Mouse (Mus musculus): ENCODE measurements around the gene Usp21. TPM values are rescaled to one million over a fixed set of nuclear protein-coding genes. Genes with fewer than 3 reads are reported as not detected.

Gene Usp21
- total and polyA plus RNA-seq, 3 experiments = 10.0 to 66.4 TPM; not detected in 1

- Histone ChIP-seq H3K4me3 (ENCODE audit: control insufficient read depth in 1 of 2, insufficient read depth in 1 of 2, low read depth in 2 of 2, low read length in 2 of 2) (no peak overlapping the region), H3K27ac (ENCODE audit: control insufficient read depth, low read depth, low read length) (peak overlapping the region; percentile 55; the same call in 1 of the 2 replicates), H3K4me1 (ENCODE audit: control insufficient read depth in 1 of 2, insufficient read depth in 2 of 2, low read length in 2 of 2) (peaks cover 0 to 10% of the 10 kb centered on the region in 2 experiments; a peak in 2 of 4 replicates), H3K9me3 (replicated peaks; ENCODE audit: insufficient read depth, low read length) (no peaks in the 10 kb centered on the region), H3K36me3 (ENCODE audit: control insufficient read depth in 1 of 2, insufficient read depth in 2 of 2, low read length in 2 of 2) (peaks cover 5 to 17% of the 10 kb centered on the region in 2 experiments; a peak in 3 of 4 replicates), H3K79me2 (ENCODE audit: control insufficient read depth, insufficient read depth, low read length, poor library complexity) (no peaks in the 10 kb centered on the region), H3K27me3 (ENCODE audit: control insufficient read depth in 1 of 2, insufficient read depth in 2 of 2, low read length in 2 of 2) (no peaks in the 10 kb centered on the region), H3K9ac (ENCODE audit: control insufficient read depth, low read depth, low read length, poor library complexity, severe bottlenecking) (no peak overlapping the region)
- peak; percentile 54 for DNase-seq (ENCODE audit: low read depth, low spot score)
- TF ChIP-seq MYB (IDR thresholded peaks at IDR 0.05; ENCODE audit: low read depth, low read length) (no peak), USF1 (IDR thresholded peaks at IDR 0.05; ENCODE audit: low read depth, low read length) (no peak), RCOR1 (IDR thresholded peaks at IDR 0.05; ENCODE audit: low read depth, low read length) (no peak), SIN3A (IDR thresholded peaks at IDR 0.05; ENCODE audit: low read length) (peak; percentile 42; the same call in 1 of the 2 replicates), EP300 (IDR thresholded peaks at IDR 0.05; ENCODE audit: low read depth in 1 of 2, low read length in 2 of 2) (peak in 1 of 2 experiments; percentile 52; a peak in 2 of 4 replicates), ETS1 (IDR thresholded peaks at IDR 0.05; ENCODE audit: low read depth, low read length) (0 out of 2 replicates have a peak, but pooled peaks have one; percentile 26), ZMIZ1 (IDR thresholded peaks at IDR 0.05; ENCODE audit: low read depth, low read length) (no peak), MXI1 (IDR thresholded peaks at IDR 0.05; ENCODE audit: low read depth, low read length) (no peak), UBTF (IDR thresholded peaks at IDR 0.05; ENCODE audit: borderline replicate concordance, insufficient read depth, low read depth, low read length) (no peak), BHLHE40 (IDR thresholded peaks at IDR 0.05; ENCODE audit: borderline replicate concordance, low read depth, low read length) (no peak), ELF1 (IDR thresholded peaks at IDR 0.05; ENCODE audit: low read depth, low read length) (no peak), MAX (IDR thresholded peaks at IDR 0.05; ENCODE audit: low read length) (no peak), GABPA (IDR thresholded peaks at IDR 0.05; ENCODE audit: low read depth, low read length) (no peak), ZC3H11A (IDR thresholded peaks at IDR 0.05; ENCODE audit: low read depth, low read length) (no peak)
These were observed 53.3 kb downstream of the Usp21 start for GRCm38 (mm10) chr1:171234538-171234937.

DNA sequence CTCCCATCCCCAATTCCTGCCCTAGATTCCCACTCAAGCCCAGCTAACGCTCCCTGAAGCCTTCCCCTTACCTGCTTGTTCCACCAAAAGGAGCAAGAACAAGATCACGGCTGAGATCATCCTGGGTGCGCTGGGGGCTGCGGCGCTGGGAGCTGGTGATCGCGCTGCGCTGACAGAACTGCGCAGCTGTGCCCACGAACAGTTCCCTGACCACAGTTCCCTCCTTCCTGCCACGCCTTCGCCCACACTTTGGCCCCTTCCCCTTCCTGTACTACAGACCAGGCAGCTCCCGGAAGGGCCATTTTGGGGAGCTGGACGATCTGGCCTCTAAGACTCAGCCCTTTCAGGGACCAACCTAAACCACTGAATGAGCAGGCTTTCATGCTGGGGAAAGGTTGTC, 53.7 kb downstream of the Usp21 start, which contains the start of gene Fcer1g:
TSS of gene Fcer1g (minus strand) at position 240 of the 400 bp plus-strand sequence.
- DNase-seq (ENCODE audit: low read depth, low spot score) = no peak
- peaks cover 5 to 17% of the 10 kb centered on the region in 2 experiments; a peak in 3 of 4 replicates for H3K36me3 ChIP-seq (ENCODE audit: control insufficient read depth in 1 of 2, insufficient read depth in 2 of 2, low read length in 2 of 2)
- no peaks in the 10 kb centered on the region for H3K79me2 ChIP-seq (ENCODE audit: control insufficient read depth, insufficient read depth, low read length, poor library complexity)
- TF ChIP-seq MAX (IDR thresholded peaks at IDR 0.05; ENCODE audit: low read length) (no peak), POLR2AphosphoS5 (IDR thresholded peaks at IDR 0.05; ENCODE audit: borderline replicate concordance, low read depth, low read length) (no peak), ELF1 (IDR thresholded peaks at IDR 0.05; ENCODE audit: low read depth, low read length) (no peak), RCOR1 (IDR thresholded peaks at IDR 0.05; ENCODE audit: low read depth, low read length) (no peak)
- H3K9me3 ChIP-seq (replicated peaks; ENCODE audit: insufficient read depth, low read length) = no peaks in the 10 kb centered on the region
- H3K27me3 ChIP-seq (ENCODE audit: control insufficient read depth in 1 of 2, insufficient read depth in 2 of 2, low read length in 2 of 2) = no peaks in the 10 kb centered on the region
- no peak within 1 kb of the TSS for H3K4me3 ChIP-seq (ENCODE audit: control insufficient read depth in 1 of 2, insufficient read depth in 1 of 2, low read depth in 2 of 2, low read length in 2 of 2)
- peaks cover 0 to 10% of the 10 kb centered on the region in 2 experiments; a peak in 2 of 4 replicates for H3K4me1 ChIP-seq (ENCODE audit: control insufficient read depth in 1 of 2, insufficient read depth in 2 of 2, low read length in 2 of 2)
- H3K9ac ChIP-seq (ENCODE audit: control insufficient read depth, low read depth, low read length, poor library complexity, severe bottlenecking) = no peak within 1 kb of the TSS
- H3K27ac ChIP-seq (ENCODE audit: control insufficient read depth, low read depth, low read length) = peak within 1 kb of the TSS; percentile 55; the same call in 1 of the 2 replicates
